Mouse (Mus musculus) cerebral cortex, adult 2 months (tissue): ENCODE data around the gene Smarcc1.

Experiments used
- WGBS: fragments of 180-500 bp; shearing (Covaris S2); methylation state at CpG from one replicate; pipeline ENCODE4 v1.1.7; 2018; 5-methylcytosine and 5-hydroxymethylcytosine counted together

The Smarcc1 gene

DNA sequence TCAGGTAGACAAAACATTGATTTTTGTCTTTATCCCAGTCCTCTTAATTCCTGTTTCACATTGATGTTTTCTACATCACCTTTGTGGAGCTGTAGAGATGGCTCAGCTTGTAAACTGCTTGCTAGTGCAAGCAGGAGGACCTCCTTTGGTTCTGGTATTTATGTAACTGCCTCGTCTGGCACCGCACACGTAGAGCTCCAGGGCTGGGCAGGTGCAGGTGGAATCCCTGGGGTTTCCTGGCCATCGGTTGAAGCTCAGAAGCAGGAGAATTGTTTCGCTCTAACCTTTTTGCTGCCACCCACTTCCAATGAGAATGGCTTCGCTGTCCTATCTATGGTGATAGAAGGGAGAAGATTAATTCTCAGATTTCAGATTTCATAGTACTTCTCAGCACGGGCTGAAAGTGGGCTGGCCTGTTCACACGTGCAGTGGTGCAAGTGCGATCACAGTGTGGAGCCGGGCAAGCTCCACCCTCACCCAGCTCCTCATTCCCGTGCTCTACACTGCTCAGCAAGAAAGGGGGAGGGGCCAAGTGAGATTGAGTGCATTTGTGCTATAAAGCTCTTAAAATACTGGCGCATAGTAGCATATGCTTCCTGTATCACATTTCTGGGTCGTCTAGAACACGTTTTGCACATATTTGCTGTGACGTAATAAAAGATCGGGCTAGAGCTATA lies 113.0 kb downstream of the Smarcc1 start:
- 59% methylated on average over 16 of the region's 16 CpGs for WGBS

DNA sequence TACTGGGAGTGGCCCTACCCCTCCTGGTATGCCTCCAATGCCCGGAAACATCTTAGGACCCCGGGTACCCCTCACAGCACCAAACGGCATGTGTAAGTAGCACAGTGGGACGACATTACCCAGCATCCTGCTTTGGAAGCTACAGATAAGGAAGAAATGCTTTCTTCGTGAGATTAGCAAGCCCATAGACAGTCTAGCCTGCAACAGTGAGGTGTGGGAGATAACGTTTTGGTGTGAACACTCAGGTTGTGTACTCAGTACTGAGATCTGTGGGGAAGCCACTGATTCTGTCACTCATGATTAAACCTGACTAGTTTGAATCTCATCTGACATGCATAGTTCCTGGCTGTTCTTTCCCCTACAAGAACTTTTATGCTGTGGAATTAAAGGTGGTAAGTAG lies 117.5 kb downstream of the Smarcc1 start:
- 94% methylated on average over 6 of the region's 6 CpGs for WGBS

DNA sequence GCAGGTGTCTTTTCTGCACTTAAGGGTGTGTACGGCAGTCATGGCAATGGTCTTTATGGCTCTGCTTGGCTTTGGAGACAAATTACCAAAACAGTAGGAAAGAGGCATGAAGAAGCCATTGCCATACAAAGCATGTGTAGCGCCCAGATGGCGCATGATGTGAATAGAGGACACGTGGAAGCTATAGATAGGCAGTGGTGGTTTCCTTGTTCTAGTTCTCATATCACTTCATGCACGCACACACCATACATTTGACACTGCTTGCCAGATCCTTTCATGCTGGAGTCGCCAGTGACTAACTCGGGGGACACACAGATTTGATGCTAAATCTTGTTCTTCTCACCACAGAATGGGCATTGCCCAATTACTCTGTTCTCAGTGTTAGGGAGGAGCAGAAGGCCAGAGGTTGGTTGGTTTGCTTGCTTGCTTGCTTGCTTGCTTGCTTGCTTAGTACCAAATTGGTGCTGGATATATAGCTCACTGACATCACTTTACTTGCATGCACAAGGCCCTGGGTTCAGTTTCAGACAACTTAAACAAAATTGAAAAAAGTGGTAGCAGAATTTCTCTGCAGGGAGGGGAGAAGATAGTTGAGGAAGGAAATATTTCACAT lies 125.8 kb downstream of the Smarcc1 start, which contains the start of gene Cspg5:
TSS of gene Cspg5 (plus strand) at position 563 of the 613 bp plus-strand sequence.
- WGBS: 64% methylated on average over 7 of the region's 7 CpGs

DNA sequence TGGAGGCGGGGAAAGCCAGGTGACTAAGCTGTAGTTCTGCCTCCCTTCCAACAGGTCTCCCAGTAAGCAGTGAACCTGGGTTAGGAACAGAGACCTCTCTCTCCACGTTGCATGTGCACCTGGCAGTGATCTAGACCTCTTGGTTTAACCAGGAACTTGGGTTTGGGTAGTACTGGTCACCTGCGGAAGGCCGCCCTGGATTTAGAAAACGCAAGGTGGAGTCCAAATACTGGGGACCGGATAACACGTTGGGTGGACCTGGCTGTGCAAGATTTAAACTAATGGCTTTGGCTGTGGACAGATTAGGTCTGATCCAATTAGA lies 127.0 kb downstream of the Smarcc1 start:
- WGBS: 37% methylated on average over 7 of the region's 7 CpGs

DNA sequence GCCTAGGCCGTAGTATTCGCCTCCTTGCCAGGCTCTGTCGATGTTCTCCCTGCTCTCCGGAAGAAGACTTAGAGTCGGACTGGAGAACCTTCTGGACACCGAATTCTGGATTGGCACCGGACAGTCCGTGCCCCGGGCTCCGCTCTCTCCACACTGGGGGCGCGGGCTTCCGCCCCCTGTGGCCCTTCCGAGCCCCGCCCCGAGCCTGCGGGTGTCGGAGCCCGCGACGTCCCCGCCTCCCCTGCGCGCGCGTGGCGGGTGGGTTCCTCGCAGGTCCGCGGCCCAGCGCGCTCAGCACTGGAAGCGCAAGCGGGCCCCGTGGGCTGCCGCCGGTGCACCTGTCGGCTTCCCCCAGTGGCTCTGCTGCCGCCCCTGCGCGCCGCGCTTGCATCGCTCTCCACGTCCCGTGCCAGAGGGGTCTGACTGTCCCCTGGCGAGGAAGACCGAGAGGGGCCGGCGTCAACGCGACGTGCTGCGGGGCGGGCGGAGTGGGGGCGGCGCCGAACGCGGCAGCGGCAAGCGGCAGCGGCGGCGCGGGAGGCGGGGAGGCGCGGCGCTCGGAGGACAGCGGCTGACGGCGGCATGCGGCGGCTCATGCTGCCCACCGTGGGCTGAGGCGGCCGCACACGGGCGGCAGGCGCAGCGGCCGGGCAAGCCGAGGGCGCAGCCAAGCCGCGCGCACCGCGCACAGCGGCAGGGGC lies 127.5 kb downstream of the Smarcc1 start:
- 2% methylated on average over 91 of the region's 93 CpGs for WGBS

DNA sequence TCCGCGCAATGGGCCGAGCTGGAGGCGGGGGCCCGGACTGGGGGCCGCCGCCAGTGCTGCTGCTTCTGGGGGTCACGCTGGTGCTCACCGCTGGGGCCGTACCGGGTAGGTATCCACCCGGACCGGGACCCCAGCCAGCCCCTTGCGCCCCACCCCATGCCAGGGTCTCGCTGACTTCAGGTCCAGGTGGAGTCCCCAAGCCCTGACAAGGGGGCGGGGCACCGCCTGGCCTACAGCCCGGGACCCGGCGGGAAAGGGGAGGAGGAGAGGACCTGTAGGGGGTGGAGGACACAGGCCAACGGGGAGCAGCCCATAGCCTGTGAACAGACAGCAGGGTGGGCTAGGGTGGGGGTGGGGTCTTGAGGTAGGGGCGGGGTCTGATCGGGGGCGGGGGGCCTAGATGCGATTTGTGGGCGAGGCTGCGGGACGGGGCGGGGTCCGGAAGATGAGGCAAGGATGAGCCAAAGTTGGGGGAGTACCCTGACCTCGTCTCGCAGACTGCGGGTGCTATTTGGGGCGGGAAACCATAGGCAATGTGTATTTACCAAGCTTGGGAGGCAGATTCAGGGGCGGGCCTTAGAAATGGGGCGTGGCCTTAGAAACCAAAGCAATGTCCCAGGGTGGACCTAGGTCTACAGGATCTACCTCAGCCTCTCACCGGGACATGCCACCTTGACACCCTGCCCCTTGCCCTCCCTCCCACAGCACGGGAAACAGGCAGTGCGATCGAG lies 128.2 kb downstream of the Smarcc1 start:
- WGBS: 1% methylated on average over 39 of the region's 40 CpGs

DNA sequence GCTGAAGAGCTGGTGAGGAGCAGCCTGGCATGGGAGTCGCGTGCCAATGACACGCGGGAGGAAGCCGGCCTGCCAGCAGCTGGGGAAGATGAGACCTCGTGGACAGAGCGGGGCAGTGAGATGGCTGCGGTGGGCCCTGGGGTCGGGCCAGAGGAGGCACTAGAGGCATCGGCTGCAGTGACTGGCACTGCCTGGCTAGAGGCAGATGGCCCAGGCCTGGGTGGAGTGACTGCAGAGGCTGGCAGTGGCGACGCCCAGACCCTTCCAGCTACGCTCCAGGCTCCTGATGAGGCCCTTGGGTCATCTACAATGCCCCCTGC lies 128.8 kb downstream of the Smarcc1 start:
- WGBS: 13% methylated on average over 13 of the region's 13 CpGs

DNA sequence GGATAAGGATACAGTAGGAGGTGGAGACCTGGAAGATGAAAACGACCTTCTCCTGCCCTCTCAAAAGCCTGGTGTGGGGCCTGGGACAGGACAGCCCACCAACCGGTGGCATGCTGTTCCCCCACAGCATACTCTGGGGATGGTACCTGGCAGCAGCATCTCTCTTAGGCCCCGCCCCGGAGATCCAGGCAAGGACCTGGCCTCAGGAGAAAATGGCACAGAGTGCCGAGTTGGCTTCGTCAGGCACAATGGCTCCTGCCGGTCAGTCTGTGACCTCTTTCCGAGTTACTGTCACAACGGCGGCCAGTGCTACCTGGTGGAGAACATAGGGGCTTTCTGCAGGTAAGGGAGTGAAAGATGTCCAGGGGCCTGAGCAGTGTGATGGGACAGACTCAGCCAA lies 129.5 kb downstream of the Smarcc1 start:
- 76% methylated on average over 10 of the region's 10 CpGs for WGBS

DNA sequence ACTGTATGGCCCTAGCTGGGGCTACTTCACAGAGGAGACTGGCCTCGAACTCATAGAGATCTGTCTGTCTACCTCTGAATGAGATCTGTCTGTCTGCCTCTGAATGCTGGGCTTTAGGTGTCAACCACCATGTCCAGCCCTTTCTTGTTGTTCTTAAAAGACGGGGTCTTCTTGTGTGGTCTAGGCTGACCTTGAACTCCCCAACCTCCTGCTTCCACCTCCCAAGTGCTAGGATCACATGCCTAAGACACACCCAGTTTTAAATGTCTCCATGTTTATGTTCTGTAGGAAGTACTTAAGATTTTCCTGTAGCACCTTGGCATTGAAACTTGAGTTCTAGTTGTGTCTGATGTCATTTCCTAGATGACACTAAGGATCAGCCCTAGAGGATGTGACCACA lies 131.4 kb downstream of the Smarcc1 start:
- WGBS: 84% methylated on average over 2 of the region's 2 CpGs

DNA sequence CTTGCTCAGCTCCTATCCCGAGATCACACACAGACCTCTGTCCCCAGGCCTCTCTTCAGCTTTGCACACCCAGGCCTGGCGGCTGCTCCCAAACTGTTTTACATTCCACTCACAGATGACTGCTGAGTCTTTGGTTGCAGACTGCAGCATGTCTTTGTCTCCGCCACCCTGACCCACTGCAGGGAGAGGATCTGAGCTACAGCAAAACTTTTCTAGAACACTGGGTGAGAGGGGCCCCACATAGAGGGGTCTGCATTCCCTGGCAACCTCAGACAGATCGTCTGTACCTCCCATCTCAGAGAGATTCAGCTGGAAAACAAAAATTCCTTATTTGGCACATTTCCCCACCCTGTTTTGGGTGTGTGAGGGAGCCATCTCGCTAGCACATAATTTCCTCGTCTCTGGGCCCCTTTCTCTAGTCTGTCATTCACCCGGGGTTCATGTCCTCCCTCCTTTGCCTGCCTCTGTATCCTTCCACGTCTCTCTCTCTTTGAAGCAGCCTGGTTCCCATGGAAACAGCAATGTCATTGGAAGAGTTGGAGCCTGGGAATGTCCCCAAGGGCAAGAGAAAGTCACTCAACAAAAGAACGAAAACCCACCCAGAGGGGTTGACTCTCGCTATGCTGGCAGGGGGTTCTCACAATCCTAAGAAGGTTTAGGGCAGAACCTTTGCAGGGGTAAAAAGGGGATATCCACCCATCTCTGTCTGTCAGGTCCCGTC lies 132.5 kb downstream of the Smarcc1 start:
- 11% methylated on average over 11 of the region's 11 CpGs for WGBS

DNA sequence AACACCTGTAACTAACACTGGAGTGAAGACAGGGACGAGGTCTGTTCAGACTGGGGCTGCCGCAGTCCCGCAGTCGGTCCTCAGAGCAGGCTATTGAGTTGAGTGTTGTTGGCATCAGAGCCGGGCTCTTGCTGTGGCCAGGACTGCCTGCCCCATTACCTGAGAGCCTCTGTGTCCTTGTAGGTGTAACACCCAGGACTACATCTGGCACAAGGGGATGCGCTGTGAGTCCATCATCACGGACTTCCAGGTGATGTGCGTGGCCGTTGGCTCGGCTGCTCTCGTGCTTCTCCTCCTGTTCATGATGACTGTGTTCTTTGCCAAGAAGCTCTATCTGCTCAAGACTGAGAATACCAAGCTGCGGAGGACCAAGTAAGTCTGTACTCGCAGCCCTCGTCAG lies 133.3 kb downstream of the Smarcc1 start:
- 49% methylated on average over 14 of the region's 14 CpGs for WGBS

DNA sequence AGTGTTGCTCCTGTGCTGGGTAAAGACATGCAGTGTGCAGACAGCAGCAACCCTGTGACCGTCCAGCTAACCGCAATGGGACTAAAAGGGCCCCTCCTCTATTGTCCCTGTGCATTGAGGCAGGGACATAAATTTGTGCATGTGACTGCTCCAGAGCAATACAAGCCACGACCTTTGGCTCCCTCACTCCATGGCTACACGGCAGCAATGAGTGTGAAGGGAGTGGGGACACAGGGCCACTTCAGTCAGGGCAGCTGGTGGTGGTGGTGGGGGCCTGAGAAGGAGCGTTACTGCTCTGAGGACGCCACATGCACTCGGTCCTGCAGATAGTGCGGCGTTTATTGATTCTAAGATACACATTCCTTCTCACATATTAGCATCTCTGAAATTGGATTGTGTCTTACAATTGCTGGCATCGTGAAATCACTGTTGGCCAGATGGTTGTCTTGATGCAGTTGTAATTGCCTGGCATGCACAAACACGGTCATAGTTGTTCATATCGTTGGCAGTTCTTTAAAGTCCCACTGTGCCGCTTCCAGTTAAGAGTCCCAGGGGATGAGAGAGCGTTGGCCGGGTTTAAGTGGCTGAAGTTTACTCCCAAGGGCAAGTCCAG lies 138.0 kb downstream of the Smarcc1 start:
- 29% methylated on average over 15 of the region's 15 CpGs for WGBS

DNA sequence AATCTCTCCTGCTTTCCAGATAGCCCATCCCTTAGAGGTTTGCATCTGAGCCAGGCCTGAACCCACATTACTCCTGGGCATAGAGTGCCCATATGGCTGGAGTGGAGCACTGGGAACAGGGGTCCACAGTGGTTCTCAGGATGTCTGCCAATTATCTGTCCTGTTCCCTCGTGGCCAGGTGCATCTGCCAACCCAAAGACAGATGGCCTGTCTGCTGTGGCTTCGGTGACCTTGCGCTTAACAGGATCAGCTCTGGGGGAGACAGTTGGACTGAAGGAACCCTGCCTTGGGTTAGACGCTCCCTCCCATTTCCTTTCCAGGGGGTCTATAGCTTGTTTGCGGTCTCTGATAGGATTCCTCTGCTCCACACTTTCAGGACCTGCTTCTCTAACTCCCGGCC lies 141.1 kb downstream of the Smarcc1 start:
- 72% methylated on average over 6 of the region's 6 CpGs for WGBS

DNA sequence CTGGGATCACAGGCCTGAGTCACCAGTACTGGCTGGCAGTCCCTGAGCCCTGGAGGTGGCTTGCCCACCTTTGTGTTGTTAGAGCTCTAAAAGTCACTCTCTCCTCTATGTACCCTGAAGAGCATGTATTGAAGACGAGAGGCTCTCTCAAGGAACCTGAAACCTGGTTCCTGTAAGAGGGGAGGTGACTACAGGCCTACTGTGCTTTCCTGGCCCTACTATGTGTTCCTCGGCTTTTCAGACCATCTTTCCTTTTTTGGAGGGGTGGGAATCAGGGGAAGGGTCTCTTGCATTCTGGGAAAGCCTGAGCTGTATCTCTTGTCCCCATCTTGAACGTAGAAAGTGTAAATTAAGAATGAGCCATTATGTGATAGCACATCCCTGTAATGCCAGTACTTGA lies 141.6 kb downstream of the Smarcc1 start:
- 90% methylated on average over 3 of the region's 3 CpGs for WGBS

DNA sequence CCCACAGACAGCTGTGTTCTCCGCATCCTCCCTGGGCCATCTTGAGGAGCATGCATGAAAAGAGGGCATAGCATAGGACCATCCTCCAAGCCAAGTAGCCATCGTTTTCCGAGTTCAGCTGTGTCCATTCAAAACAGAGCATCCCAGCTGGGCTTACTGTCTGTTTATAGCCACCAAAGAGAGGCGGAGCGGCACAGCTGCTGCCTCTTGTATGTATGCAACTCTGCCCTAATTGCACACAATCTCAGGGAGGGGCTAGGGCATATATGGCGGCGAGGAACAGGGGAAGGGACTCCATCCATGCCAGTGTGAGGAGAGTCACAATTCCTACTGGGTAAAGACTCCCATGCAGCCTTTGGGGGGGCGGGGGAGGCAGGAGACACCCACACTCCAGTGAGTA lies 145.7 kb downstream of the Smarcc1 start:
- 63% methylated on average over 8 of the region's 8 CpGs for WGBS

DNA sequence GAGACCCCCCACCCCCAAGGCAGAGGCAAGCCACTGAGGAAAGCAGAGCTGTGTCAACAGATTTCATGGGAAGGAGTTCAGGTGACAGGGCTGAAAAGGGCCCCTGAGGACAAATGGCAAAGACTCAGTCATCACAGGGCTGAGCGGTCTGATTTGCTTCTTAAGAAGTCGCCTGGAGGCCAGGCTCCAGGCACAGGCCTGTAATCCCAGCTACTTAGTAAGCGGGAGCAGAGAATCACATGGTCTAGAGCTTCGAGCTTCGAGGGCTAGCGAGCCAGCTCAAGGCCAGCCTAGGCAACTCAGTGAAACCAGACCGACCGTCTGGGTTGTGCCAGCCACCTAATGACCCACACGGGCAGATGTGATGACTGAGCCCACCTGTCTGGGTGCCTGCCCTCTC lies 147.5 kb downstream of the Smarcc1 start:
- WGBS: 82% methylated on average over 9 of the region's 9 CpGs

DNA sequence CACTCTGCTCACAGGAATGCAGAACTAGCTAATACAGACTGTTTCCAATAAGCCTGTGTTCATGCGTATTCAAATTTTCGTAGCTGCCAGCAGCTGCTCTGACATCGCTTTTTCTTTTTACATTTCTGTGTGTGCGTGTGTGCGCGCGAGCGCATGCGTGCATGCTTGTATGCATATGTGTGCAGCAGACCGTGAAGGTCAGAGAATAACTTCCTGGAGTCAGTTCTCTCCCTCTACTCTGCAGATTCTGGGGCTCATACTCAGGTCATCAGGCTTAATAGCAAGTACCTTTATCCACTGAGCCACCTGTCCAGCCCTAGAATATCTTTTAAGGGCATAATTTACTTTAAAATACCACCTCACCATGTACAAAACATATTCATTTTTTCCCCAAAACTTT lies 150.9 kb downstream of the Smarcc1 start:
- WGBS: 68% methylated on average over 10 of the region's 10 CpGs

DNA sequence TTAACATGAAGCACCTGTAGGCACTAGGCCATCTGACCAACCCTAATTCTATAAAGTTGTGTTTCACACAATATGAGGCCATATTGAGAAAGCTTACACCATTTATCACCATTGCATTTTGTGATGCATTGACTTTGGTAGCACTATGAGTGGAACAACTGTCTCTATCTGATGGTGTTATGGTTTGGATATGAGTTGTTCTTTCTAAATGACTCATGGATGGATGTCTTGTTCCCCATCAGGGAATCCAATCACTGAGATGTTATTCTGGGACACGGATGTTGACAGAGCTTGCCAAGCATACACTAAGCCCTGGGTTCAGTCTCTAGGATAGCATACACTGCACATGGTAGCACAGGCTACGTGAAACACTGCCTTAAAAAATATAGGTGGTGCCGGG lies 154.8 kb downstream of the Smarcc1 start:
- WGBS: 75% methylated on average over 3 of the region's 3 CpGs

DNA sequence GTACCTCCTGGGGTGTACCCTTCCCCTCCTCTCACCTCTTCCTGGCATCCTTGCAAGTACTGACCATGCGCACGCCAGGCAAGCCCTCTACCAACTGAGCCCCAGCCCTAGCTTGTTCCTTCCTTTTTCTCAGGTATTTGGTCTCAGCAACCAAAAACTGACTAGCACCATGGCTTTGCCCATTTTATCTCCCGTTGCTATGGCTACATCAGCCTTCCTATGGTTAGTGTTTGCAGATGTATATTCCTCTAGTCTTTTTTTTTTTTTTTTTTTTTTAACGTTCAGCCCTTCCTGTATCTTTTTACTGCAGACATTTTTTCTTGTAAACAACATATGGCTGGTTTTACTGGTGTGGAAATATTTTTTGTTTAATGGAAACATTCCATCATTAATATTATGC lies 156.0 kb downstream of the Smarcc1 start:
- WGBS: 55% methylated on average over 4 of the region's 4 CpGs

DNA sequence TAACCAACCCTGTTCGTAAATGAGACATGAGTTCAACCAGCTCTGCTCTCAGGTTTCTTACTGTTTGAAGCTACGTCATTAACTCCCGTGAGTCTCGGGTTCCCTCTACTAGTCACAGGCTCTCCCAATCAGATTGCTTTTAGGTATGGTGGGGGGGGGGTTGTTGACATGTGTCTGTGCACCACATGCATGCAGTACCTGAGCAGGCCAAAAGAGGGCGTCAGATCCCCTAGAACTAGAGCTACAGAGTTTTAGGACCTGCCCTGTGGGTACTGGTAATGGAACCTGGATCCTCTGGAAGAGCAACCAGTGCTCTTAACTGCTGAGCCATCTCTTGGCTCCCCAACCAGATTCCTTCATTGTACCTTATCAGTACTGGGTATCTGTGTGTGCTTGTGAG lies 158.4 kb downstream of the Smarcc1 start:
- 82% methylated on average over 5 of the region's 5 CpGs for WGBS

DNA sequence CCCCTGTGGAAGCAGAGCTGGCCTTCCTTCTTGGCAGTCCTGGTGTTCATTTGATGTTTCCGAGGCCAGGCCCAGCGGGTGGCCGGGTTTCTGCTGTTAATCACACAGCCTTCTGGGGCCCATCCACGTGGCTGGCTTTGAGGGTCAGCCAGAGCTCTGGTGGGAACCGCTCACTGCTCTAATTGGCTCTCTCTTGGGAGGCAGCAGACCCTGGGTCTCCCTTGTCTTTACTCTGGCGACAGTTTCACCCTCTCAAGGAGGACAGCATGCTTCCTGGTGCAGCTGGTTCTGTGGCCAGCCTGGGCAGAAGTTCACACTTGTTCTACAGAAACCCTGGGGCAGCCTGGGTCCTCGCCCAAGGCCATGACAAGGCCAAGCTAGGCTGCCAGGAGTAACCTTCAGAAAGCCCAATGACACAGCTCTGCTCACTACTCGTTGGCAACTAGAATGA lies 159.9 kb downstream of the Smarcc1 start:
- 62% methylated on average over 8 of the region's 8 CpGs for WGBS
